Mouse (Mus musculus) spleen, postnatal 4 days (tissue): ENCODE results near the gene Ado.

Experiments
- DNase-seq, 2 experiments: peaks; one replicate each; pipeline ENCODE4 v3.0.0; 2022; ENCODE audit warnings: low spot score in 2 of 2

Gene Ado

DNA sequence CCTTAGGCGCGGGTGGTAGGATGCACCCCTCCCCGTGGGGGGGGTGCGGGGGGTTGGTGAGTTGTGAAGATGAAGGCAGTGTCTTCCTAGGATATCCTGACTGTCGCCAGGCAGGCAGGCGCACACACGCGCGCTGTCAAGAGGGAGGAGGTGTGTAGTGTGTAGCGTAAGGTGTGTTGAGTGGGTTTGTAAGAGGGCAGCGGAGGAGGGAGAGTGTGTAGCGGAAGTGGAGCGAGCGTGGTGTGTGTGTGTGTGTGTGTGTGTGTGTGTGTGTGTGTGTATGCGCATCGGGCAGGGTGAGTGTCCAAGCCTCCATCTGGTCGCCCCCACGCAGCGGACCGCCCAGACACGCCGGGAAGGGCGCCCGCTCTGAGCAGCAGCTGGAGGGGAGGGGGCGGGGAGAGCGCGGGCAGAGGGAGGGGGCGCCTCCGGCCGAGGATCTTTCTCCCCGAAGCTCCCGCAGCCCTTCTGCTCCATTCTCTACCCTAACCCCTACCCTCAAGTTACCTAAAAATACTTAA, 12.1 kb downstream of the Ado start:
- DNase-seq, result peak in 1 of 2 experiments; percentile 25

DNA sequence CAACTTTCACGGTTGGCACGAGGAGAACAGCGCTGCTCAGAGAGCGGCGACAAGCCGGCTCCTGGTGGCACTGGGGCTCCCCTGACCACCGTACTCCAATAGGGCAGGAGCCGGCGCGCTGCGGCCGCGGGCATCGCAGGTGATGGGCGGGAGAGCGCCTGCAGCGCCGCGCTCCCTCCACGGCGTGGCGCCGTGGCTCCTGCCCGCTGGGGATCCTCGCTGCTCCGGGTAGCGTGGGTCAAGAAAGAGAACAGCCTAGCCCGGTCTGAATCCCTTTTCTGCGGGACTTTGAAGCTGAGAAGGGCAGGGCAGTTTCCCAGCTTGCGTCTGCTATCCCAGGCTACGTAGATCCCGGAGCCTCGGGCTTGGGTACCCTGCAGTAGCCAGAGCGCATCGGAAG, 12.8 kb downstream of the Ado start:
- peak; percentile 69 to 85 for DNase-seq

DNA sequence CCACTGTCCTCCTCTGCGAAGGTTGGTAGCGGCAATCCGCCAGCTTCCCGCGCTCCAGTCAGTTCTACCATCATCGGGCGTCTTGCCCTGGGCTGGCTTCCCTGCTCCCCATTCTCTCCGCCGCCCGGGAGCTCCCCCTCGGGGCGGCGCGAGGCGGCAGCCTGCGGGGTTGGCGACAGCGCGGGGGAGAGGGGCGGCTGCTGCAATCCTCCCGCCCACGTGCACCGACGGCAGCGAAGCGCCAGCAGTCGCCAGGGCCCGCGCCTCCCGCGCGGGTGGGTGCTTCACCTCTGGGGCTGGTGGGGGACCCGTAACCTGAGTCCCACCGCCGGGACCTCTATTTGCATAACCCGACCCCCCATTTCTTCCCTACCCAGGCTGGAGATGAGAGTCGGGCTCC, 13.5 kb downstream of the Ado start, which contains the start of gene Egr2:
TSS of gene Egr2 (plus strand) at position 220 of the 400 bp plus-strand sequence.
- DNase-seq, result peak in 1 of 2 experiments; percentile 66

DNA sequence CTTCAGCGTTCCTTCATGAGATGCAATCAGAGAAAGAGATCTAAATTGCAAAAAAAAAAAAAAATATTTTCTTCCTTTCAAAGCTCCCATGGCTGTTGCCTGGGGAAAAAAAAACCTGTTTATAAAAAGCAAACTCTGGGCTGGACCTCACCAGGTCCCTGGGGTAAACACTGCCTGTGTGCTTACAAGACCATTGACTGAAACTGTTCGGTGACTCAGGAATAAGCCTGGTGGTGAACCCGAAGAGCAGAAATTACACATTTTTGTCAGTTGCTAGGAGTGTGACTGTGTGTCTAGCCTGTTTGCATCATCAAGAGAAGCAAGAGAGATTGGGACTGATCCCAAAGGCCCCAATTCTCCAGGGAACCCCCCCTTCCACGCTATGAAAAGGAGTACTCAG, 19.0 kb downstream of the Ado start:
- DNase-seq, result no peak

DNA sequence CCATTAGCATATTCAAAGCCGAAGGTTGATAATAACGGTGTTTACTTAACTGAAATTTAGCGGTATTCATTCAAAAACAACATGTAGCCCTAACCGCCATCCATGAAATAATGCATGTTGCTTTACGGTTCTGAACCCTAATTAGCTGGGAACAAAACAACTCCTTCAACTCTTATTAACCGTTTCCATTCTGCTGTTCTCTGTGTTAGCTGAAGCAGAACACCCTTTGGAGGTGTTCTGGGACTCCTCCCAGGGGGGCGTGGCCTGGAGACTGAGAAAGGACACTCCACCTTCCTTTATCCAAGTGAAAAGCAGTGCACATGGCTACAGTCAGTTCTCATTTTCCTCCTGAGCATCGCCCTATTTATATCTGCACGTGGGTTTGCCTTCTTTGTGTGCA, 22.3 kb downstream of the Ado start:
- no peak for DNase-seq

DNA sequence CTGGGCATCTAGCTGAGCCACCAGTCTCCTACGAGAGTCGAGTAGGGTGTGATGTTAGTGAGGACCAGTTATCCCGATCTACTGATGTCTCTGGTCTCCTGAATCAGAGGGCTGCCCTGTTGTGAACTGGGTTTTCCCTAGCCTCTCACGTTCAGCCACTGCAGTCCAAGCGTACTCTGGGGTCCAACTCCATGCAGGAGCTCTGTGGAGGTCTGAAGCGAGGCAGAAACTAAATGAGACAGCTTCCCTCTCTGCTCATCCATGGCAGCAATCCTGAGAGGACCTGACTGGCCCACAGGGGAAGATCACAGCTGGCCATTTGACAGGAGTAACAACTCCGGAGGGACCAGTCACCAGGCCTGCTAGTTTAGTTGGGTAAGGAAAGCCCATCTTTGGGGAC, 24.1 kb downstream of the Ado start:
- DNase-seq, result no peak

DNA sequence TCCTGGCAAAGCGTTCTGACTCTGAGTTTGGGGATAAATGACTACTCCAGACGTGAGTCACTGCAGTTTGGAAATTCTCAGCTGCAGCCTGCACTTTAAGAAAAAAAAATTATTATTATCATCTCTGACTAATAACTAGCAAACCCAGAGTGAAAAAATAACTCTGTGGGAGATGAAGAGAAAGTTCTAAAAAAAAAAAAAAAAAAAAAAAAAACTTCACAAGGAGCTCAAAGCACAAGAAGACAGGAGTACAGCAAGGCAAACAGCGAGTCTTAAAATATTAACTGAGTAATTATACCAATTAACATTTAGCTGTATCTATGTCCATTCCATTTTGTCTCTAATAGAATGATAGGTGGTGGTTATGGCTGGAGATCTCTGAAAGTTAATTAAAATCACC, 24.6 kb downstream of the Ado start:
- DNase-seq, result no peak

DNA sequence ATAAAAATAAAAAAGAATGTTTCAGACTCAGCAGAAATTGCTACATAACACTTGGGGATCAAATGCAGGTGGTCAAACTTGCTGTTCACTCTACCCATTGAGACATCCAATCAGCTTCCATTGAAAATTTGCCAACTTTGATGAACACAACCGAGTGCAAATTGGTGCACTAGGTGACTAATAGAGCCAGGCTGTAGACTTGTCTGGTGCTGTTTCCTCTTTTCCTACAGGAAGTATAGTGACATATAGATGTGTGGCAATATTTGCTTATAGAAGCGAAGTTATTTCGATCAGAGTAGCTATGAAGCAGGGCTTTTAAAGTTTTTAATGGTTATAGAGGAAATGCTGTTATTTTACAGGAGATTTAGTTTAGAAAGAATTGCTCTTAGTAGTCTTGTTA, 30.0 kb downstream of the Ado start:
- no peak for DNase-seq

DNA sequence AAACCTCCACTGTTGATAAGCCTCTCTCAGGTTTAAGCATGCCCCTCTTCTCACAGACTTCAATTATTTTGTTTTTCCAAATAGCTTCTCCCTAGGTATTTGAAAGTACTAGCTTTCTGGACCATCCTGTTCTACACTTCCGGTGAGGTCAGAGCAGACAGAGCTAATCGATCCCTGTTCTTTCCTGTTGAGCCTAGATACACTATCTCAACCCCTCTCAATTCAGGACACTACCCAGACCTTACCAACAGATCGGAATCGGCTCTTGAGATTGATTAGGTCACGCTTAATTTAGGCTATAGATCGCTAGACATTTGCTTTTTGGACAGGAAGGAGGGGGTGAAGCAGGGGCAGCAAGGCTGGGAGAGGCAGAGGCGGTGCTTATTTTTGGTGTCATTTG, 35.9 kb downstream of the Ado start:
- DNase-seq, result no peak

DNA sequence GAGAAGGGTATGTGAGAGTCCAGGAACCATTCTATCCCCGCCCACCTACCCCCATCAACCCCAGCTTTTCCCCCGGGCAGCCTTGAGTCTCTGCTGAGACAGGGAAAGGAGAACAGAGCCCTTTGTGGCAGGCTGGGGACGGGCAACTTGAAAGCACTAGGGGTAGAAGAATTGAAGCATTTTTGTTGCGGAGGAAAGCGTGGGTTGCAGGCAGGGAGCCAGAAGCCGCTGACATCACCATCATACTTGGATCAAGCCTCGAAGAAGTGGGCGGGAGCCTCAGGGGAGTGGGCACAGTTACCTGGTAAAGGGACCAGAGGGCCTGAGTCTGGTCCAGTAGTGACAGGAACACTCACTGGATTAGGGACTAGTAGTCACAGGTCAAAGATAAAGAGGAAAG, 36.5 kb downstream of the Ado start:
- DNase-seq, result no peak

DNA sequence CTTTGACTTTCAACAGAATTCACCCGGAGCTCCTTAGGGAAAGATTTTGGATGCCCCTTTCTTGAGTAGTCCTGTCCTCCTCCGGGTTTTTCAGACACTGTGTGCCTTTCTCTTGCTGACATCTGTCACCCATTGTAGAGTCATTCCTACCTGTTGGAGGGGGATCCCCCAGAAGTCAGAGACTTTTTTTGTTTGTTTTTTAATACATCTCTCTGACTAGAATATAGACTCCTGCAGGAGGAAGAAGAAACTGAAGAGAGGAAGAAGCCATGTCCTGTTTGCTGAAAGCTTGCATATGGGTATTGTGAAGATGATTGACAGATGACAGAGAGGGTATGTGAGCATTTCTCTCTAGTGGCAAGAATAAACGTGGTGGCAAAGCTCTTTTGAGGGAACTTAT, 43.5 kb downstream of the Ado start:
- DNase-seq, result no peak

DNA sequence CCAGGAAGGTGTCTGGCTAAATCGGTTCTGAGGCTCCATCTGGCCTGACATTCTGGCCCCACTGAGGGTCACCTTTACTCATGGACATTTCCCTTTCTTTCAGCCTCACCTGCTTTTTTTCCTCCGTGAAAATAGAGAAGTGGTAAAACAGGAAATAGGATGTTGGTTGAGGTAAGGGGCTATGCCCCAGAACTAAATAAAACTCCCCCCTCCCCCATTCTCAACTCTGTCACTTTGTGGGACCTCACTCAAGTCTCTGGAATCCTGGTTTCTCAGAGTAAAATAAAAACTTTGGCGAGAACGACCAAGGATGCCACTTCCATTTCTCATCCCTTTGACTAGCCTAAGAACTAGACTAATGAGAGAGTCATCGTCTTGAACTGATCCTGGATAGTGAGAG, 44.7 kb downstream of the Ado start:
- no peak for DNase-seq

DNA sequence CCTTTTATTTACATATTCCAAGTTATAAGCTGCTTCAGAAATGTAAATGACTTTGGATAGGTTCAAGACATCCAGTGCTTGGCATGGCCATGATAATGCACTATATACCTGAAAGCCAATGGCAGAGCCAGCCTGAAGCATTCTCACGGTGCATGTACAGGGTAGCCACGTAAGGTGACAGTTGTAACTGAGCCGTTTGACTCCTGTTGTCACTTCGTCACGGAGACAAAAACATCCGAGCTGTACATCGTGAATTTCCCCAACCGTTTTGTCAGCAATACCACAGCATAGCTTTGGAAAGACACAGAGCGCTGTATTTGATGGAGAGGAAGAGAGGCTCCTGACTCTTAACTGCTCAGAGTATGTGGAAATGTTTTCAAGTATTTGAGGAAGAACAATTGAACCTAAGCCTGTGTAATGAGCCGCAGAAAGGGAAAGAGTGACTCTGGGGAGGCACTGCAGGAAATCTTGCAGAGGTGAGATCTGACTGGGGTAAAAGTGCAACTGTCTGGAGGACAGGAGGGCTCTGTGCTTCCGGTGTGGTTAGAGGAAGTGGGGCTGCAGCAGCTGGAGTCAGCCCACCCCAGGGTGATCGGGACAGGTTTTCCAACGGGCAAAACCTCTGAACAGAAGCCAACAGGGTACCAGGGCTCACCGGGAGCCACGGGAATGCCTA, 45.3 kb downstream of the Ado start:
- peak; percentile 14 to 66 for DNase-seq

DNA sequence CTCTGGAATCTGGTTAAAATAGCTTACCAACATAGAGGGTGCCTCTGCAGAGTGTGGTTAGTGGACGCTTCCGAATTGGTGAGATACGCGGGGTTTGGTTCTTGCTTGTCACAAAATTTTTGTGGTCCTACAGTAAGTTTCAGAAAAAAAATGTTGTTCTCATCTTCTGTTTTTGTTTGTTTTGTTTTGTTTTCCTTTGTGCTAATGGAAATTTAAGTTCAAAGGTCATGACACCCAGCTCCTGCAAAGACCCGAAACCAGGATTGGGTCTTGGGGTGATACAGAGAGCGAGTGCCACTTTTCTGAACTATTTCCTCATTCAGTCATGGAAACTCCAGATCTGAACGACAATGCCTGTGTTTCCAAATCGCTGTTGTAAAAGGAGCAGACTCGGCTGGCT, 50.8 kb downstream of the Ado start:
- no peak for DNase-seq

DNA sequence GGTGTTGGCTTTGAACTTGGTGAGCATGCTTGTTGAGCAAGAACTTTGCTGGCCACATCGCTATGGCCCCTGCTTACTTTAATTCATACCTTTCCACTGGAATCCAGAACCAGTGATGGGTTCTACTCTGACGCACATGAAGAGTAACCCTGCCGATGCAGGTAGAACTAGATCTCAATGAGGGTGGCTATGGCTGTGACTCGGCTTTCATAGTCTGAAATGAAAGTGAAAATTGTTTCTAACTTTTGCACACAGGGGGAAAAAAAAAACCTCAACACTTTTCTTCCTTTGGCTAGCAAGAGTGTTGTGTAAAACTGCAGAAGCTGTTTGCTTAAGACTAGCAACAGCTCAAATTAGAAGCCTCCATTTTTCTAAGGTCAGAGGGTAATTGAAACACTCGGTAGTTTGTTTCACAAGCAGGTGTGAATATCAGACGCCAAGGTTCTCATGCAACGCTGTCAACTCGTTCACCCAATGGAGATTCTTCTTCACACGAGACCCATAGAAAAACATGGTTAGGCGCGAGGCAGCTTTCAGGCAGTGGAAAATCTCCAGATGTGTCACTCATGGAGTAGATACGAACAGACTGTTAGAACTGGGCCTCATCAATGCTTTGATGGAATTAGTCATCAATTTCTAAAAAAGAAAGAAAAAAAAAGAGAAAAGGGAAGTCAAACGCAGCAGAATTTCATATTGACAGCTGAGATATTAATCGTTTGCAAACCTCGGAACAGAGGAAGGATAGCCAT, 51.4 kb downstream of the Ado start:
- no peak for DNase-seq
